Comparison of ENCODE assay signal across 11 mouse cellular contexts in genomic region chr12:57399547-57399946, GRCm38 (mm10).
A peak's percentile ranks its signal among the peaks of the same experiment; 100 is the strongest.
DNase-seq lines count a peak whose midpoint lies in the region; ATAC-seq lines count a peak whose summit lies in the region.
"Had no signal": no experiment of that assay in that cellular context is flagged by ENCODE, and none has a peak within 500 bp of the region (broad histone marks: within the 10 kb centered on the region; RNA-seq: fewer than 3 reads in every experiment).

No protein-coding gene starts in this region.

- no peaks in the 10 kb centered on the region for H3K9me3 ChIP-seq in neural tube, embryonic 12.5 days
- no peaks in the 10 kb centered on the region for H3K9me3 ChIP-seq in midbrain, embryonic 10.5 days (replicated peaks)
- H3K9me3 ChIP-seq: liver, embryonic 13.5 days had no signal

- no peaks in the 10 kb centered on the region for H3K36me3 ChIP-seq in neural tube, embryonic 12.5 days
- no peaks in the 10 kb centered on the region for H3K36me3 ChIP-seq in midbrain, embryonic 10.5 days
- H3K36me3 ChIP-seq: liver, embryonic 13.5 days had no signal

- 0 out of 2 replicates have a peak, but pooled peaks have one; percentile 53 for ATAC-seq in neural tube, embryonic 12.5 days (ENCODE audit: low FRiP score, low read depth)
- ATAC-seq: intestine, postnatal 0 days had no signal

- no peaks in the 10 kb centered on the region for H3K4me1 ChIP-seq in neural tube, embryonic 12.5 days
- H3K4me1 ChIP-seq in midbrain, embryonic 10.5 days: peaks cover 47% of the 10 kb centered on the region

- no peaks in the 10 kb centered on the region for H3K27me3 ChIP-seq in neural tube, embryonic 12.5 days (replicated peaks)
- peaks cover 29% of the 10 kb centered on the region; the same call in 1 of the 2 replicates for H3K27me3 ChIP-seq in midbrain, embryonic 10.5 days (ENCODE audit: low read depth, poor library complexity, severe bottlenecking)
- H3K27me3 ChIP-seq: liver, embryonic 13.5 days had no signal

- WGBS in neural tube, embryonic 12.5 days: 60% methylated on average over 4 of the region's 4 CpGs
- 14% methylated on average over 4 of the region's 4 CpGs for WGBS in midbrain, embryonic 10.5 days

- no peak overlapping the region for H3K4me3 ChIP-seq in neural tube, embryonic 12.5 days
- H3K4me3 ChIP-seq in midbrain, embryonic 10.5 days: no peak overlapping the region
- H3K4me3 ChIP-seq: liver, embryonic 13.5 days had no signal

- H3K4me2 ChIP-seq in neural tube, embryonic 12.5 days (replicated peaks): no peak overlapping the region
- H3K4me2 ChIP-seq: liver, embryonic 13.5 days had no signal

- DNase-seq in embryo, embryonic 10 days (ENCODE audit: low spot score): peak; percentile 24
- DNase-seq in embryo, embryonic 9.5 days (ENCODE audit: extremely low spot score): no peak
- no peak for DNase-seq in neural tube, embryonic 10.5 days (ENCODE audit: extremely low spot score, low spot score)
- DNase-seq in midbrain, embryonic 10.5 days (ENCODE audit: low spot score): peak; percentile 27
- no peak for DNase-seq in Muller cell, postnatal 12 days (ENCODE audit: inconsistent ontology term)
- DNase-seq in T-cell, adult 2 months (ENCODE audit: low spot score): no peak
- DNase-seq in thymus, postnatal 10 days (ENCODE audit: low spot score in 2 of 2): no peak
- DNase-seq: cerebellum, adult 9-10 months; liver, embryonic 13.5 days had no signal

- H3K27ac ChIP-seq in neural tube, embryonic 12.5 days: no peak overlapping the region
- H3K27ac ChIP-seq in midbrain, embryonic 10.5 days (replicated peaks): peak overlapping the region; percentile 7; the same call in 1 of the 2 replicates
- H3K27ac ChIP-seq: liver, embryonic 13.5 days had no signal

- no peak overlapping the region for H3K9ac ChIP-seq in neural tube, embryonic 12.5 days
- H3K9ac ChIP-seq: liver, embryonic 13.5 days had no signal

Comparison
In these comparisons a context has a peak if more than half of its experiments do, and no peak if none do; other contexts are left out.
1. DNase-seq: peak in embryo, embryonic 10 days (single experiment) and midbrain, embryonic 10.5 days (single experiment); none in embryo, embryonic 9.5 days (single experiment), neural tube, embryonic 10.5 days (single experiment), Muller cell, postnatal 12 days (single experiment), T-cell, adult 2 months (single experiment) and thymus, postnatal 10 days (0 of 2).